Comparison of ENCODE assay signal across 11 mouse cellular contexts in genomic region chr1:178952910-178953309, GRCm38 (mm10).
DNase-seq lines count a peak whose midpoint lies in the region; ATAC-seq and TF ChIP-seq lines count a peak whose summit lies in the region.
"Had no signal": no experiment of that assay in that cellular context is flagged by ENCODE, and none has a peak within 500 bp of the region (broad histone marks: within the 10 kb centered on the region; RNA-seq: fewer than 3 reads in every experiment).

No protein-coding gene starts in this region.

- intact Hi-C loops in gastrocnemius, postnatal 14 days (cut with DNase I; ENCODE audit: low total_unique reads): no loop called here
- intact Hi-C loops in left cerebral cortex, adult 2 months (cut with DNase I): no loop called here

- no peak overlapping the region for H3K4me2 ChIP-seq in hindbrain, embryonic 13.5 days
- no peak overlapping the region for H3K4me2 ChIP-seq in hindbrain, embryonic 12.5 days (replicated peaks)
- no peak overlapping the region for H3K4me2 ChIP-seq in embryonic facial prominence, embryonic 12.5 days (replicated peaks)
- H3K4me2 ChIP-seq in neural tube, embryonic 11.5 days (ENCODE audit: low read depth): no peak overlapping the region
- H3K4me2 ChIP-seq: liver, embryonic 12.5 days had no signal

- H3K4me1 ChIP-seq in hindbrain, embryonic 13.5 days (replicated peaks): peaks cover 14% of the 10 kb centered on the region
- H3K4me1 ChIP-seq in hindbrain, embryonic 12.5 days: peaks cover 9% of the 10 kb centered on the region
- H3K4me1 ChIP-seq in embryonic facial prominence, embryonic 12.5 days: peaks cover 14% of the 10 kb centered on the region
- H3K4me1 ChIP-seq in limb, embryonic 10.5 days: peaks cover 30% of the 10 kb centered on the region
- H3K4me1 ChIP-seq in neural tube, embryonic 11.5 days (ENCODE audit: control insufficient read depth, insufficient read depth, low read length): peaks cover 12% of the 10 kb centered on the region
- H3K4me1 ChIP-seq: liver, embryonic 12.5 days had no signal

- H3K27ac ChIP-seq in hindbrain, embryonic 13.5 days: peak overlapping the region; percentile 75
- no peak overlapping the region; the same call in 1 of the 2 replicates for H3K27ac ChIP-seq in hindbrain, embryonic 12.5 days
- H3K27ac ChIP-seq in embryonic facial prominence, embryonic 12.5 days: peak overlapping the region; percentile 72
- H3K27ac ChIP-seq in limb, embryonic 10.5 days: peak overlapping the region; percentile 81
- no peak overlapping the region for H3K27ac ChIP-seq in neural tube, embryonic 11.5 days (ENCODE audit: low read depth, low read length)
- no peak overlapping the region for H3K27ac ChIP-seq in left cerebral cortex, adult 2 months
- H3K27ac ChIP-seq: liver, embryonic 12.5 days had no signal

- 0 out of 2 replicates have a peak overlapping the region, but pooled peaks have one; percentile 19 for H3K9ac ChIP-seq in hindbrain, embryonic 13.5 days
- H3K9ac ChIP-seq in hindbrain, embryonic 12.5 days: no peak overlapping the region
- no peak overlapping the region for H3K9ac ChIP-seq in embryonic facial prominence, embryonic 12.5 days
- no peak overlapping the region for H3K9ac ChIP-seq in neural tube, embryonic 11.5 days (ENCODE audit: low read length)
- H3K9ac ChIP-seq: liver, embryonic 12.5 days had no signal

- peak; percentile 39; the same call in 1 of the 2 replicates for ATAC-seq in hindbrain, embryonic 13.5 days (ENCODE audit: low FRiP score)
- no peak for ATAC-seq in hindbrain, embryonic 12.5 days (ENCODE audit: low FRiP score)
- no peak for ATAC-seq in embryonic facial prominence, embryonic 12.5 days (ENCODE audit: insufficient number of reproducible peaks, insufficient read depth, low FRiP score, low TSS enrichment)
- peak; percentile 50; the same call in 1 of the 2 replicates for ATAC-seq in neural tube, embryonic 11.5 days (ENCODE audit: insufficient read depth, low FRiP score, low TSS enrichment)
- ATAC-seq: liver, embryonic 12.5 days had no signal

- DNase-seq in limb, embryonic 10.5 days (ENCODE audit: low spot score): peak; percentile 57
- DNase-seq in neural tube, embryonic 11.5 days (ENCODE audit: low spot score): peak; percentile 43
- no peak for DNase-seq in gastrocnemius, postnatal 14 days
- DNase-seq in cerebellum, postnatal 25 days: no peak
- no peak for DNase-seq in left cerebral cortex, adult 2 months (ENCODE audit: extremely low spot score in 1 of 2, low spot score in 2 of 2)
- DNase-seq: adrenal gland, adult 8-10 months; lung, postnatal 36 days had no signal

- 48% methylated on average over 12 of the region's 12 CpGs for WGBS in hindbrain, embryonic 13.5 days
- WGBS in hindbrain, embryonic 12.5 days: 59% methylated on average over 12 of the region's 12 CpGs
- WGBS in embryonic facial prominence, embryonic 12.5 days: 65% methylated on average over 12 of the region's 12 CpGs
- WGBS in limb, embryonic 10.5 days: 54% methylated on average over 12 of the region's 12 CpGs
- 34% methylated on average over 12 of the region's 12 CpGs for WGBS in neural tube, embryonic 11.5 days

- peaks cover 6% of the 10 kb centered on the region; the same call in 1 of the 2 replicates for H3K9me3 ChIP-seq in hindbrain, embryonic 13.5 days
- H3K9me3 ChIP-seq in hindbrain, embryonic 12.5 days (replicated peaks): peaks cover 7% of the 10 kb centered on the region
- H3K9me3 ChIP-seq in embryonic facial prominence, embryonic 12.5 days: no peaks in the 10 kb centered on the region; the same call in 1 of the 2 replicates
- peaks cover 3% of the 10 kb centered on the region for H3K9me3 ChIP-seq in limb, embryonic 10.5 days (replicated peaks)
- H3K9me3 ChIP-seq in neural tube, embryonic 11.5 days (ENCODE audit: control insufficient read depth, low read length): no peaks in the 10 kb centered on the region
- H3K9me3 ChIP-seq: liver, embryonic 12.5 days had no signal

- H3K36me3 ChIP-seq in hindbrain, embryonic 13.5 days: peaks cover 3% of the 10 kb centered on the region; the same call in 1 of the 2 replicates
- no peaks in the 10 kb centered on the region for H3K36me3 ChIP-seq in hindbrain, embryonic 12.5 days
- no peaks in the 10 kb centered on the region for H3K36me3 ChIP-seq in embryonic facial prominence, embryonic 12.5 days
- peaks cover 3% of the 10 kb centered on the region; the same call in 1 of the 2 replicates for H3K36me3 ChIP-seq in limb, embryonic 10.5 days
- H3K36me3 ChIP-seq in neural tube, embryonic 11.5 days (ENCODE audit: control insufficient read depth, insufficient read depth, low read length): no peaks in the 10 kb centered on the region
- H3K36me3 ChIP-seq: liver, embryonic 12.5 days had no signal

- TF ChIP-seq CTCF in left cerebral cortex, adult 2 months (IDR thresholded peaks at IDR 0.05): no peak

- H3K27me3 ChIP-seq in hindbrain, embryonic 13.5 days: no peaks in the 10 kb centered on the region
- no peaks in the 10 kb centered on the region for H3K27me3 ChIP-seq in hindbrain, embryonic 12.5 days
- no peaks in the 10 kb centered on the region for H3K27me3 ChIP-seq in embryonic facial prominence, embryonic 12.5 days
- H3K27me3 ChIP-seq in limb, embryonic 10.5 days (ENCODE audit: low read depth, poor library complexity, severe bottlenecking): no peaks in the 10 kb centered on the region
- no peaks in the 10 kb centered on the region for H3K27me3 ChIP-seq in neural tube, embryonic 11.5 days (ENCODE audit: control insufficient read depth, insufficient read depth, low read length)
- H3K27me3 ChIP-seq: liver, embryonic 12.5 days had no signal

- no peak overlapping the region for H3K4me3 ChIP-seq in hindbrain, embryonic 13.5 days
- H3K4me3 ChIP-seq in hindbrain, embryonic 12.5 days: no peak overlapping the region
- no peak overlapping the region for H3K4me3 ChIP-seq in embryonic facial prominence, embryonic 12.5 days
- no peak overlapping the region for H3K4me3 ChIP-seq in limb, embryonic 10.5 days
- H3K4me3 ChIP-seq in neural tube, embryonic 11.5 days (ENCODE audit: low read depth, low read length): no peak overlapping the region
- H3K4me3 ChIP-seq in left cerebral cortex, adult 2 months: no peak overlapping the region
- H3K4me3 ChIP-seq: liver, embryonic 12.5 days had no signal

Comparison
In these comparisons a context has a peak if more than half of its experiments do, and no peak if none do; other contexts are left out.
1. ATAC-seq: peak in hindbrain, embryonic 13.5 days (single experiment) and neural tube, embryonic 11.5 days (single experiment); none in hindbrain, embryonic 12.5 days (single experiment) and embryonic facial prominence, embryonic 12.5 days (single experiment).
2. H3K27ac ChIP-seq: peak in hindbrain, embryonic 13.5 days (single experiment), embryonic facial prominence, embryonic 12.5 days (single experiment) and limb, embryonic 10.5 days (single experiment); none in hindbrain, embryonic 12.5 days (single experiment), neural tube, embryonic 11.5 days (single experiment) and left cerebral cortex, adult 2 months (single experiment).
3. DNase-seq: peak in limb, embryonic 10.5 days (single experiment) and neural tube, embryonic 11.5 days (single experiment); none in gastrocnemius, postnatal 14 days (single experiment), cerebellum, postnatal 25 days (0 of 2) and left cerebral cortex, adult 2 months (0 of 2).